Mouse (Mus musculus): ENCODE measurements at regions not wholly inside any gene's neighbourhood (a gene's known extent, or its start where the extent isn't known, plus 50 kb on each side); places are given as distances from the start of the nearest gene placed in this dataset.

GRCm38 (mm10) chr14:45878428-45878827 lies 220.5 kb upstream of the Ddhd1 start:
- Histone ChIP-seq H3K4me3 (replicated peaks) (no peak overlapping the region), H3K9me3 (replicated peaks) (no peaks in the 10 kb centered on the region), H3K27me3 (peaks cover 11% of the 10 kb centered on the region), H3K4me1 (no peaks in the 10 kb centered on the region), H3K27ac (no peak overlapping the region), H3K4me2 (peak overlapping the region; percentile 45), H3K36me3 (no peaks in the 10 kb centered on the region), H3K9ac (no peak overlapping the region)
- WGBS, result 19% methylated on average over 9 of the region's 9 CpGs
- ATAC-seq (replicated peaks; ENCODE audit: low FRiP score), result no peak

- no peaks in the 10 kb centered on the region for H3K36me3 ChIP-seq
- no peak overlapping the region for H3K4me3 ChIP-seq (replicated peaks)
- H3K27ac ChIP-seq, result no peak overlapping the region
- no peaks in the 10 kb centered on the region for H3K4me1 ChIP-seq
- no peak for ATAC-seq (replicated peaks; ENCODE audit: low FRiP score)
- H3K27me3 ChIP-seq, result no peaks in the 10 kb centered on the region
- H3K9ac ChIP-seq, result no peak overlapping the region
- WGBS, result 11% methylated on average over 6 of the region's 6 CpGs
- H3K4me2 ChIP-seq, result no peak overlapping the region
- no peaks in the 10 kb centered on the region for H3K9me3 ChIP-seq (replicated peaks)
Measured at GRCm38 (mm10) chr14:45920783-45921182, 262.8 kb upstream of the Ddhd1 start.

- Histone ChIP-seq H3K4me1 (no peaks in the 10 kb centered on the region), H3K27ac (no peak overlapping the region), H3K36me3 (no peaks in the 10 kb centered on the region), H3K27me3 (no peaks in the 10 kb centered on the region), H3K9me3 (replicated peaks) (no peaks in the 10 kb centered on the region), H3K4me3 (replicated peaks) (no peak overlapping the region), H3K4me2 (no peak overlapping the region), H3K9ac (no peak overlapping the region)
- WGBS, result 86% methylated on average over 2 of the region's 2 CpGs
- ATAC-seq (replicated peaks; ENCODE audit: low FRiP score), result no peak
Measured at GRCm38 (mm10) chr14:45943581-45943980, 285.6 kb upstream of the Ddhd1 start.

- H3K4me3 ChIP-seq (replicated peaks), result no peak overlapping the region
- H3K4me2 ChIP-seq, result no peak overlapping the region
- 67% methylated on average over 5 of the region's 5 CpGs for WGBS
- no peak overlapping the region for H3K27ac ChIP-seq
- H3K36me3 ChIP-seq, result no peaks in the 10 kb centered on the region
- H3K4me1 ChIP-seq, result no peaks in the 10 kb centered on the region
- H3K9me3 ChIP-seq (replicated peaks), result no peaks in the 10 kb centered on the region
- no peaks in the 10 kb centered on the region for H3K27me3 ChIP-seq
- ATAC-seq (replicated peaks; ENCODE audit: low FRiP score), result 0 out of 2 replicates have a peak, but pooled peaks have one; percentile 49
- no peak overlapping the region for H3K9ac ChIP-seq
Measured at GRCm38 (mm10) chr14:45944101-45944500, 286.2 kb upstream of the Ddhd1 start.

GRCm38 (mm10) chr14:45944506-45944905 lies 286.6 kb upstream of the Ddhd1 start:
- H3K27ac ChIP-seq, result no peak overlapping the region
- WGBS, result 48% methylated on average over 8 of the region's 8 CpGs
- H3K9ac ChIP-seq, result no peak overlapping the region
- ATAC-seq (replicated peaks; ENCODE audit: low FRiP score), result no peak
- H3K9me3 ChIP-seq (replicated peaks), result no peaks in the 10 kb centered on the region
- H3K4me1 ChIP-seq, result no peaks in the 10 kb centered on the region
- H3K36me3 ChIP-seq, result no peaks in the 10 kb centered on the region
- H3K4me2 ChIP-seq, result no peak overlapping the region
- H3K27me3 ChIP-seq, result no peaks in the 10 kb centered on the region
- H3K4me3 ChIP-seq (replicated peaks), result no peak overlapping the region

- Histone ChIP-seq H3K36me3 (no peaks in the 10 kb centered on the region), H3K27me3 (no peaks in the 10 kb centered on the region), H3K9ac (no peak overlapping the region), H3K4me3 (replicated peaks) (no peak overlapping the region), H3K27ac (no peak overlapping the region), H3K9me3 (replicated peaks) (no peaks in the 10 kb centered on the region), H3K4me2 (no peak overlapping the region), H3K4me1 (no peaks in the 10 kb centered on the region)
- WGBS, result 62% methylated on average over 8 of the region's 8 CpGs
- ATAC-seq (replicated peaks; ENCODE audit: low FRiP score), result no peak
Measured at GRCm38 (mm10) chr14:45956624-45957023, 298.7 kb upstream of the Ddhd1 start.

GRCm38 (mm10) chr14:45962474-45962873 lies 304.5 kb upstream of the Ddhd1 start:
- Histone ChIP-seq H3K36me3 (no peaks in the 10 kb centered on the region), H3K4me3 (replicated peaks) (no peak overlapping the region), H3K4me1 (no peaks in the 10 kb centered on the region), H3K9me3 (replicated peaks) (no peaks in the 10 kb centered on the region), H3K27me3 (no peaks in the 10 kb centered on the region), H3K9ac (no peak overlapping the region), H3K4me2 (no peak overlapping the region), H3K27ac (no peak overlapping the region)
- 74% methylated on average over 4 of the region's 4 CpGs for WGBS
- no peak for ATAC-seq (replicated peaks; ENCODE audit: low FRiP score)

- H3K4me2 ChIP-seq, result no peak overlapping the region
- H3K27ac ChIP-seq, result no peak overlapping the region
- WGBS, result 49% methylated on average over 7 of the region's 7 CpGs
- H3K4me1 ChIP-seq, result no peaks in the 10 kb centered on the region
- H3K27me3 ChIP-seq, result no peaks in the 10 kb centered on the region
- no peaks in the 10 kb centered on the region for H3K9me3 ChIP-seq (replicated peaks)
- H3K36me3 ChIP-seq, result no peaks in the 10 kb centered on the region
- peak; percentile 86 for ATAC-seq (replicated peaks; ENCODE audit: low FRiP score)
- H3K4me3 ChIP-seq (replicated peaks), result no peak overlapping the region
- no peak overlapping the region for H3K9ac ChIP-seq
Measured at GRCm38 (mm10) chr14:45964043-45964442, 306.1 kb upstream of the Ddhd1 start.

GRCm38 (mm10) chr14:45983206-45983857 lies 325.4 kb upstream of the Ddhd1 start:
- no peak overlapping the region for H3K4me3 ChIP-seq (replicated peaks)
- H3K27me3 ChIP-seq, result no peaks in the 10 kb centered on the region
- H3K9ac ChIP-seq, result no peak overlapping the region
- no peak overlapping the region for H3K4me2 ChIP-seq
- WGBS, result 75% methylated on average over 7 of the region's 7 CpGs
- no peak overlapping the region for H3K27ac ChIP-seq
- no peaks in the 10 kb centered on the region for H3K9me3 ChIP-seq (replicated peaks)
- no peak for ATAC-seq (replicated peaks; ENCODE audit: low FRiP score)
- no peaks in the 10 kb centered on the region for H3K36me3 ChIP-seq
- peaks cover 3% of the 10 kb centered on the region; the same call in 1 of the 2 replicates for H3K4me1 ChIP-seq

GRCm38 (mm10) chr14:45984135-45984892 lies 326.4 kb upstream of the Ddhd1 start:
- Histone ChIP-seq H3K36me3 (no peaks in the 10 kb centered on the region), H3K4me3 (replicated peaks) (no peak overlapping the region), H3K4me2 (peak overlapping the region; percentile 25; the same call in 1 of the 2 replicates), H3K4me1 (peaks cover 3% of the 10 kb centered on the region; the same call in 1 of the 2 replicates), H3K27me3 (no peaks in the 10 kb centered on the region), H3K9ac (no peak overlapping the region), H3K9me3 (replicated peaks) (no peaks in the 10 kb centered on the region), H3K27ac (no peak overlapping the region)
- WGBS, result 65% methylated on average over 20 of the region's 20 CpGs
- no peak for ATAC-seq (replicated peaks; ENCODE audit: low FRiP score)

- Histone ChIP-seq H3K4me2 (no peak overlapping the region), H3K27me3 (no peaks in the 10 kb centered on the region), H3K27ac (no peak overlapping the region), H3K36me3 (no peaks in the 10 kb centered on the region), H3K4me3 (replicated peaks) (no peak overlapping the region), H3K4me1 (peaks cover 14% of the 10 kb centered on the region), H3K9me3 (replicated peaks) (no peaks in the 10 kb centered on the region), H3K9ac (no peak overlapping the region)
- no peak for ATAC-seq (replicated peaks; ENCODE audit: low FRiP score)
- WGBS, result 33% methylated on average over 17 of the region's 17 CpGs
Measured at GRCm38 (mm10) chr14:45992041-45992869, 334.3 kb upstream of the Ddhd1 start.

- no peak for ATAC-seq (replicated peaks; ENCODE audit: low FRiP score)
- Histone ChIP-seq H3K27ac (no peak overlapping the region), H3K4me1 (peaks cover 14% of the 10 kb centered on the region), H3K4me3 (replicated peaks) (no peak overlapping the region), H3K4me2 (no peak overlapping the region), H3K27me3 (no peaks in the 10 kb centered on the region), H3K9ac (no peak overlapping the region), H3K36me3 (no peaks in the 10 kb centered on the region), H3K9me3 (replicated peaks) (no peaks in the 10 kb centered on the region)
- 50% methylated on average over 4 of the region's 4 CpGs for WGBS
Measured at GRCm38 (mm10) chr14:45992870-45993135, 334.9 kb upstream of the Ddhd1 start.

Data from kidney, embryonic 15.5 days (tissue).